Mouse (Mus musculus) gastrocnemius, postnatal 10 days (tissue): ENCODE data around the gene Dnah2. TPM values are rescaled to one million over a fixed set of nuclear protein-coding genes. Genes with fewer than 3 reads are reported as not detected.
A peak's percentile ranks its signal among the peaks of the same experiment; 100 is the strongest.

Experiments used
- DNase-seq: peaks from one replicate; pipeline ENCODE4 v3.0.0; 2021; ENCODE audit warnings: mixed read lengths
- total RNA-seq, 2 experiments: library from RNA; stranded (reverse); gene quantifications; 2 replicates each; pipeline ENCODE4 v1.2.3; 2021

Gene Dnah2
- total RNA-seq, 2 experiments from 2014 or later = 0.07 to 1.1 TPM

- no peak for DNase-seq
These were observed 141.8 kb downstream of the Dnah2 start for GRCm38 (mm10) chr11:69406867-69407723.

GRCm38 (mm10) chr11:69406282-69406681 is 142.6 kb downstream of the Dnah2 start:
- no peak for DNase-seq

GRCm38 (mm10) chr11:69405397-69406200 is 143.3 kb downstream of the Dnah2 start:
- DNase-seq = peak; percentile 8

- peak; percentile 8 for DNase-seq
These were observed 144.1 kb downstream of the Dnah2 start for GRCm38 (mm10) chr11:69404595-69405396.

- peak; percentile 20 for DNase-seq
These were observed 145.0 kb downstream of the Dnah2 start for GRCm38 (mm10) chr11:69403691-69404594.

GRCm38 (mm10) chr11:69401987-69402386 is 146.9 kb downstream of the Dnah2 start:
- DNase-seq = no peak

- DNase-seq = peak; percentile 74
These were observed 147.7 kb downstream of the Dnah2 start for GRCm38 (mm10) chr11:69401210-69401637.

- peak; percentile 8 for DNase-seq
These were observed 148.6 kb downstream of the Dnah2 start for GRCm38 (mm10) chr11:69400083-69400850.

- DNase-seq = peak; percentile 37
These were observed 149.5 kb downstream of the Dnah2 start for GRCm38 (mm10) chr11:69399201-69400082.

- DNase-seq = peak; percentile 15
These were observed 150.3 kb downstream of the Dnah2 start for GRCm38 (mm10) chr11:69398486-69399200.

- peak; percentile 33 for DNase-seq
These were observed 150.9 kb downstream of the Dnah2 start, which contains the start of gene Tmem88 for GRCm38 (mm10) chr11:69398059-69398458. Gene Tmem88 (minus strand): TSS chr11:69398234.

GRCm38 (mm10) chr11:69397581-69398057 is 151.3 kb downstream of the Dnah2 start:
- peak; percentile 26 for DNase-seq

- DNase-seq = peak; percentile 32
These were observed 152.1 kb downstream of the Dnah2 start for GRCm38 (mm10) chr11:69396772-69397171.

GRCm38 (mm10) chr11:69395634-69396373 is 153.1 kb downstream of the Dnah2 start:
- peak; percentile 87 for DNase-seq

GRCm38 (mm10) chr11:69395235-69395633 is 153.7 kb downstream of the Dnah2 start, which contains the start of the genes Naa38 and Cyb5d1:
Gene Naa38 (plus strand): TSS chr11:69395487.
Gene Cyb5d1 (minus strand): TSS chr11:69395631.
- peak; percentile 83 for DNase-seq

- DNase-seq = peak; percentile 11
These were observed 154.2 kb downstream of the Dnah2 start for GRCm38 (mm10) chr11:69394591-69395167.
